Mouse (Mus musculus): Measurements from ENCODE around the gene Sds.
"Not testable (repeated sequence)": the region's sequence is repeated elsewhere in the genome, so short reads cannot be mapped to it uniquely, and the experiment has no call there.

Sds gene

DNA sequence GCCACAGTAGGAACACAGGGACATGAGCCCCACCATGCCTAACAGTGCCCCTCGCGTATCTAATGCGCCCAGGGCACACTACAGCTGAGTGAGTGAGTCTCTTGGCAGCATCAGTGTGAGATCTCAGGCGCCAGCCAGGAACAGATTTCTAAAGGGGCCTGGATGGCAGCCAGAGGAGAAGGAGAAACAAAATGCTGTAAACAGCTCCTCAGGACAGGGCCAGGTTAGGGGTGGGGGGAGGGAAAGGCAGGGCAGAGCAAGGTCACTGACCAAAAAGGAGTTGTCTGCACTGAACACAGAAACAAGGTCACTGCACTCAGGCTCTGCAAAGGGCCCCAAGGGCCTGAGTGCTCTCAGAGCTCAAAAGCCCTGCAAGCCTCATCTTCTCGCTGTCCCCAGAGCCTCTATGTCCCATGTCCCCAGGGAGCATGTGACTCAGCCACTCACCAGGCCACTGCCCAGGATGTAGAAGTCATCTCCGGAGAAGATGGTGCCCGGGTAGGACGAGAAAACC is 14.4 kb downstream of the Sds start:
- DNase-seq (ENCODE audit: low spot score in 2 of 2): no peak

GRCm38 (mm10) chr5:120492437-120492836 is 16.1 kb downstream of the Sds start:
- DNase-seq (ENCODE audit: low spot score in 2 of 2): no peak

GRCm38 (mm10) chr5:120493440-120493839 is 17.1 kb downstream of the Sds start:
- no peak for DNase-seq (ENCODE audit: low spot score in 2 of 2)

- no peak for DNase-seq (ENCODE audit: low spot score in 2 of 2)
These were observed 17.6 kb downstream of the Sds start for GRCm38 (mm10) chr5:120493873-120494395.

DNA sequence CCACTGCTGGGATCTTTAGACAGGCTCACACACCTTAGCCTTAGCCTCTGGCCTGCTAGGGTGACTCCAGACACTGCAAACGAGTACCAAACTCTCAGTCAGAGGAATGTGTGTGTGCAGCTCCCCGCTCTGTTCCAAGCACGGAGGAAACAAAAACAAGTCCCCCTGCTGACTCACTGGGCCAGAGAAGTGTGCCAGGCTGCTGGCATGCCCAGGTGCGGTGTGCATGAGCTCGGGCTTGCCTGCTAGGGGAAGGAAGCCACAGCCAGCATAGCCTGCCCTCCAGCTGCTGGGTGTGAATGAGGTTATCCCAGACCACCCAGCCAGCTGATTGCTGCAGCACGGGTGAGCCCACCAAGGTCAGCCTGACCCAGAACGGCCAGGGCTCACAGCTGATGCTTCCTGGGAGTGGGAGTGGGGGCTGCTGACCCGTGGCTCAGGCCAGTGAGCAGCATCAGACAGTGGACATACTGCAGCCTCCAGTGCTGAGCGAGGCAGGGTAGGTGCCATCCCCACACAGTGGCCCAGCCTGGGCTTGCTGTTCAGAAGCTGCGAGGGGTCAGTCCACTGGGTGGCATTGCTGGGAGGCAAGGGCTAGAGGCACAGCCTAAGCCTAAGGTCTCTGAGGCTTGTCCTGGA is 18.9 kb downstream of the Sds start:
- no peak for DNase-seq (ENCODE audit: low spot score in 2 of 2)

GRCm38 (mm10) chr5:120495703-120496226 is 19.4 kb downstream of the Sds start:
- DNase-seq (ENCODE audit: low spot score in 2 of 2): no peak

GRCm38 (mm10) chr5:120497071-120497470 is 20.7 kb downstream of the Sds start:
- no peak for DNase-seq (ENCODE audit: low spot score in 2 of 2)

DNA sequence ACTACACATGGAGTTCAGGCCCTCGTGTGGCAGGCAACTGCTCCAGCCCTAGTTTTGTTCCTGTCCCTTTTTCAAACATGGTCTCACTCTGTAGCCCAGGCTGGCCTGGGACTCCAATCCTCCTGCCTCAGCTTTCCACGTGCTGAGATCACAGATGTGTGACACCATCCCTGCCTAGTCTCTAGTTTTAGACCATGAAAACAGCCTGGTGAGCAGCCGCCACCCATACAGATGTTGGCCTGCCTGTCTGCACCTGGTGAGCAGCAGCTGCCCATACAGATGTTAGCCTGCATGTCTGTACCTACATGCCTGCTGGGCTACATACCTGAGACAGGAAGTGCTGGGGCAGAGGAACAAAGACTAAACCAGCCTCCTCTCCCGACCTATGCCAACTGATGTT is 22.9 kb downstream of the Sds start:
- DNase-seq (ENCODE audit: low spot score in 2 of 2): no peak

DNA sequence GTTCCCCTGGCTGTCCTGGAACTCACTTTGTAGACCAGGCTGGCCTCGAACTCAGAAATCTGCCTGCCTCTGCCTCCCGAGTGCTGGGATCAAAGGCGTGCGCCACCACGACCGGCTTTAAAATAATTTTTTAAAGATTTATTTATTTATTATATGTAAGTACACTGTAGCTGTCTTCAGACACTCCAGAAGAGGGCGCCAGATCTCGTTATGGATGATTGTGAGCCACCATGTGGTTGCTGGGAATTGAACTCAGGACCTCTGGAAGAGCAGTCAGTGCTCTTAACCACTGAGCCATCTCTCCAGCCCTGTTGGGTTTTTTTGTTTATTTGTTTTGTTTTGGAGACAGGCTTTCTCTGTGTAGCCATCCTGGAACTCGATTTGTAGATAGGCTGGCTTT is 24.3 kb downstream of the Sds start:
- DNase-seq (ENCODE audit: low spot score in 2 of 2): not testable (repeated sequence)

DNA sequence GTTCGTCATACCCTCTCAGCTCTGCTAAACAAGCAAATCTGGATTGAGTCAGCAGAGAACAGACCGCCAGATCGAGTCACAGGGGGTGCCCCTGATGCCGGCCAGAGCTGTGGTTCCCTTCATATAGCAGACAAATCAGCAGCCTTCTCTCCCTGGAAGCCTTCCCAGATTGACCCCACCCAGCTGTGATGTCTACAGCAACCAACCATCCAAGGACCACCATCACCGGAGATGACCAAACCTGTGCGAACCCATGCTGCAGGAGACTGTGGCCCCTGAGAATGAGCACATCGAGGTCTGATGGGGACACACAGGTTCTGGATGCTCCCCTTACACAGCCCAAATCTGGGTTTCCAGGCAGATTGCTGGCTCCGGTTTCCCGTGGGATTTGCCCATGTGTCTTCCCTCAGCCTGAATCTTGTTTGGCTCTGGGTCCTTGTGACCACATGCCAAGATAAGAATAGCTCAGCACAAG is 25.9 kb downstream of the Sds start:
- no peak for DNase-seq (ENCODE audit: low spot score in 2 of 2)

GRCm38 (mm10) chr5:120502675-120503143 is 26.4 kb downstream of the Sds start:
- no peak for DNase-seq (ENCODE audit: low spot score in 2 of 2)

- DNase-seq (ENCODE audit: low spot score in 2 of 2): peak; percentile 54 to 76
These were observed 26.9 kb downstream of the Sds start, which contains the start of gene Plbd2 for GRCm38 (mm10) chr5:120503144-120503795. TSS of gene Plbd2 (minus strand) at chr5:120503625.

- DNase-seq (ENCODE audit: low spot score in 2 of 2): peak; percentile 40 to 59
These were observed 29.0 kb downstream of the Sds start for GRCm38 (mm10) chr5:120505368-120505767.

- DNase-seq (ENCODE audit: low spot score in 2 of 2): no peak
These were observed 29.5 kb downstream of the Sds start for GRCm38 (mm10) chr5:120505781-120506180.

- DNase-seq (ENCODE audit: low spot score in 2 of 2): no peak
These were observed 30.2 kb downstream of the Sds start for GRCm38 (mm10) chr5:120506490-120506889.

DNA sequence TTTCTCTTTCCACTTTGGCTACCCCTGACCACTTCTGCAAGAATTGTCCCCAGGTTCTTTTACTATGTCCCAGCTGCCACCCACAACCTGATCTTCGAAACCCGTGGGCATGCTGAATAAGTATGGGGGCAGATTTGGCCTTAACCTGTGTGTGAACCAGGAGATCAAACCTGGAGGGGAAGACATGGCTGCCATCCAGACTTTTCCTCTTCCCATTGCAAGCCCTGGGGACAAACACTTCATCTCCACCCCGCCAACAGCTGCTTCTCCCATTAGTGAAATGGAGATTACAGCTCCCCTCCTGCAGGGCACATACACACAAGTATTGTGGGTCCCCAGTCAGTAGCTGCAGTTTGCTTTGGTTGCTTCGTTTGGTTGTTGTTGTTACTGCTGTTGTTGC is 31.0 kb downstream of the Sds start:
- DNase-seq (ENCODE audit: low spot score in 2 of 2): no peak

GRCm38 (mm10) chr5:120510982-120511642 is 34.8 kb downstream of the Sds start, which contains the start of gene Slc8b1:
TSS of gene Slc8b1 (plus strand) at chr5:120511168.
- DNase-seq (ENCODE audit: low spot score in 2 of 2): peak; percentile 86 to 93

- DNase-seq (ENCODE audit: low spot score in 2 of 2): no peak
These were observed 35.4 kb downstream of the Sds start for GRCm38 (mm10) chr5:120511643-120512220.

DNA sequence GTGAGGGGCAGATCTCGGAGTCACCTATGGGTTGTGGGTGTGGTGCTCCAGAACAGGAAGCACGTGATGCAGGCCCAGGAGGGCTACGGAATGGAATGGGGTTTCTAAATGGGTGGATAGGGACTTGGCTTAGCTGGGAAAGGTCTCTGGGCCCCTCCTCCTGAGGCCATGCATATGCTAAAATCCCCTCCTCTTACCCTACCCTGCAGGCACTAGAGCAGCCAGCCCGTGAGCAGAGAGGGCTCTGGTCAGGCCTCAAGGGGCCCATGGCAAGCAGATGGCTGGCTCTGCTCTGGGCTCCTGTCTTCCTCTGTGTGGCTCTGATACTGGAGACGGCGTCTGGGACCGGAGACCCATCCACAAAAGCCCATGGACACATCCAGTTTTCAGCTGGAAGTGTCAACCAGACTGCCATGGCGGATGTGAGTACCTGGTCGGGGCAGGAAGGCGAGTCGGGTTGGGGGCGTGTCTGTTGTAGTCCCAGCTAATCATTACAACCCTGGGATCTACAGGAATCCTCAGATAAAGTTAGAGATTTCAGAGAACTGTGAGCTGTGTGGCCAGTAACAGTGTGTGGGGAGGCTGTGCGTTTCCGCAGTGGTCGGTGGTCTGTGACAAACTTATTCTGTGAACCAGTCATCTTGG is 36.7 kb downstream of the Sds start:
- no peak for DNase-seq (ENCODE audit: low spot score in 2 of 2)

DNA sequence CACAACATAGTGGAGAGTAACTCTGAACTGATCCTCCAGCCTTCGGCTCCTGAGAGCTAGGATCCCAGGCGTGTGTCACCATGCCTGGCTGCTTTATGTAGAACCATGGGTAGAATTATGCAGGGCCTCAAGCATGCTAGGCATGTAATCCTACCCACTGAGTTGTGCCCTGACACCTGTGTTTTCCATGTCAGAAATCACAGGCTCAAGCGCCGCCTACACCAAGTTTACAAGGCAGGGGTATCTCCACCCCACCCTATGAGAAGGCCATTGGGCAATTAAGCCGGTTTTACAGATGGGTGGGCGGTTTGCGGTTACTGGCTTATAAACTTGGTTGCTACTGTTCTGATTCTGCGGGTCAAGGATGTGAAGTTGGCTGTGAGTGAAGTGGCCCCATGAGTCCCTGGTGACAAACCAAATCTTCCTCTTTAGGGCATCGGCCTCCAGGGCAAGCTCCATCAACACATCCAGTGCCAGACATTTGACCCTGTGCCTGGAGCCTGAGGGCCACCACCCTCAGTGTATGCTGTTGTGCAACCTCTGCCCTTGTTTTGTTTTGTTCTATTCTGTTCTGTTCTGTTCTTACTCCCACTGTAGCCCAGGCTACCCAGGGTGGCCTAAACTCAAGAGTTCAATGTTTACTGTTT is 37.8 kb downstream of the Sds start:
- no peak for DNase-seq (ENCODE audit: low spot score in 2 of 2)

- DNase-seq (ENCODE audit: low spot score in 2 of 2): no peak
These were observed 38.4 kb downstream of the Sds start for GRCm38 (mm10) chr5:120514754-120515153.
